Mouse (Mus musculus): Measurements from ENCODE around the gene Gm26897. TPM values are rescaled to one million over a fixed set of nuclear protein-coding genes. Genes with fewer than 3 reads are reported as not detected.
A peak's percentile ranks its signal among the peaks of the same experiment; 100 is the strongest.

Gm26897 gene
- total RNA-seq, 2 experiments from 2014 or later, result not detected

DNA sequence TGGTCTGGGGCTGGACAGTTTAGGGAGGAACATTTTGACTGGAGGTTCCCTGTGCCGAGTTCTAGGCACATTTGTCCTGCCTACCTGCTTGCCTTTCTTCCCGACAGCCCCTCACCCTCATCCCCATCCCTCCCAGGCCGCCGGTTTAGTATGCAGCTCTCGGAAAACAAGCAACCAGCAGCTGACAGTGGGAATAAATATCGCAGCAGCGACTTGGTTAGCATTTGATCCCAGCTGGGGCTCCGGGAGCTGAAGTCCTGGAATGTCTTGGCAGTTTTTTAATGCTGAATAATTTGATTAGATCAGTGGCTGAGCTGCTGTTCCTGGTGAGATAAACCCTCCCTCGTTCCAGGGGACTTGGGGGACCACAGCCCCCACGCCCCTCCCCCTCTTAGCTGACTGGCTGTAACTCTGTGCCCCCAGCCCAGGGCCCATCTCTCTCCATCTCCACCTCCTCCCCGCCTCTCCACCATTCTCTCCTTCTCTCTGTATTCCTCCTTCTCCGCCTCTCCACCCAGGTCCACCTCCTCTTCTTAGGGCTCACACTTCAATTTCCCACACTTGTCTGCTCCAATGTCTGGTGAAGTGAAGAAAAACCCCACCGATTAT lies 8.7 kb downstream of the Gm26897 start:
- DNase-seq (ENCODE audit: low spot score), result no peak
- intact Hi-C loops (cut with DNase I), result no loop called here

DNA sequence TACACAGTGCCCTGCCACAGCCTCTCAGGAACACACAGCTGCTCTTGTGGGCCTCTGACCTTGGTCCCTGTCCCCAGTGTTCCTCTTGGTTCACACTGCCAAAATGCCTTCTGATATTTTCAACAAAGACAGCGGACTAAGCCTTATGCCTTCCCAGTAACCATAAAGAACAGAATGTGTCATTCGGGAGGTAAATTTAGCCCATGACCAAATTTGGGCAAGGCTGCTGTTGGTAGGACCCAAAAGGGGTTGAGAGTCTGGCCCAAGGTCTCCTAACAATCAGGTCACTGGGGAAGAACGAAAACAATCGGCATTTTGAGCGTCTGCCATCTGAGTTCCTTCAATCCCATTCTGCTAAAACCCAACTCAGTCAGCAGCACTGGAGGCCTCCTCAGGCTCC lies 15.9 kb downstream of the Gm26897 start:
- intact Hi-C loops (cut with DNase I), result no loop called here
- DNase-seq (ENCODE audit: low spot score), result no peak

DNA sequence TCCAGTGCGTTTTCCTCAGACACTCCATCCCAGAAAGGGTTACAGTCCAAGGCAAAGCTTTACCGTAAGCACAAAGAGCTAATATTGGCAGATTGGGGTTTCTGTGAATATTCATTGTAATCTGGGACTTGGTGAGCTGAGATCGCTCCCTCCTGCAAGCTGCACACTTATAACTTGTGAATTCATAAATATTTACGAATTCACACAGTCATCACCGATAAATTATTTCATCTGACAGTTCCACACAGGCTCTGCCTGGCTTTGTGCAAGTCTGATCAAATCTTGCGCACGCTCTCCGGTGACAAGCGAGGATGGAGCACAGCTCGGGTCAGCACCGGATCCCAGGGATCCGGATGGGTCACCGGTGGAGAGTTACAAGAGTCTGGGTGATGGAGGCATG lies 16.4 kb downstream of the Gm26897 start:
- no peak for DNase-seq (ENCODE audit: low spot score)
- intact Hi-C loops (cut with DNase I), result no loop called here

DNA sequence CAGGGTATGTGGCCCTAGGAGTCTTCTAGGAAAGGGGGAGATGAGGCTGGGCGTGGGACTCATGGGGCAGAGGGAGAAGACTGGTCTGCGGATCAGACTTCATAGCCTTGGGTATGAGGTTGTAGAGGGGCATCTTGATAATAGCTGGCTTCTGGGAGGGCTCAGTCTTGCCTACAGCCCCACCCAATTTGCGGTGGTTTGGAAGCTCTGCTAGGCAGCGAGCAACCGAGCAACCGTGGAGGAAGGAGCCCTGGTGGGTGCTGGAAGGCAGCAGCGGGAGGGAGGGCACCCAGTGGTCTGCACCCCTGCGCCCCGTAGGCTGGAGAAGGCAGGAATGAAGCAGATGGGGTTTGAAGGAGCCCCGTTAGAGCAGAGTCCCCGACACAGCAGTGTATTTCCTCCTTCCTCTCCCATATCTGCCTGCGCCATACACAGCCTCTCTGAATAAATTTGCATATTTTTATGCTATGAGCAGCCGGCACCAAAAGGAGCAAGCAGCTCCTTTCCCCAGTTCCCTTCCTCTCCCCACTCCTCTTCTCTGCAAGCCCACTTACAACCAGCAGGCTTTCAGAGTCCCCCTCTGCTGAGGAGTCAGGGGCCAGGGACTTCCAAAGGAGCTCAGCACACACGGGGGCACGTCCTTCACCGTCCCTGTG lies 20.9 kb downstream of the Gm26897 start:
- intact Hi-C loops (cut with DNase I), result no loop called here
- no peak for DNase-seq (ENCODE audit: low spot score)

DNA sequence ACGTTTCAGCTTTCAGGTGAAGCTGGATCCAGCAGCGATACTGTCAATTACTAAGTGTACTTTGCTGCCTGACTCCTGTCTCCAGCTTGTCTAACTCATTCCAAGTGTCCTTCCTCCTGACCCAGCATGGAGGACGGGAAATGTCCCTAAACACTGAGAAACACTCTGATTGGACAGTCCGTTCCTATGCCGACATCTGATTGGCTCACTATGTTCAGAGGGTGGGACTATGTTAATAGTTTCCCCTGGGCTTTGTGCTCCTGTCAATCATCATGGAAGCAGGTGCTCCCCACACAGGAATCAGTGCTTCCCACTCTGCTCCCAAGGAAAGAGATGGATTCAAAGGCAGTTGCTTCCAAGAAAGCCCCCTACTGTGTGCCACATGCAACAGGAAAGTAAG lies 21.6 kb downstream of the Gm26897 start:
- intact Hi-C loops (cut with DNase I), result no loop called here
- DNase-seq (ENCODE audit: low spot score), result no peak

DNA sequence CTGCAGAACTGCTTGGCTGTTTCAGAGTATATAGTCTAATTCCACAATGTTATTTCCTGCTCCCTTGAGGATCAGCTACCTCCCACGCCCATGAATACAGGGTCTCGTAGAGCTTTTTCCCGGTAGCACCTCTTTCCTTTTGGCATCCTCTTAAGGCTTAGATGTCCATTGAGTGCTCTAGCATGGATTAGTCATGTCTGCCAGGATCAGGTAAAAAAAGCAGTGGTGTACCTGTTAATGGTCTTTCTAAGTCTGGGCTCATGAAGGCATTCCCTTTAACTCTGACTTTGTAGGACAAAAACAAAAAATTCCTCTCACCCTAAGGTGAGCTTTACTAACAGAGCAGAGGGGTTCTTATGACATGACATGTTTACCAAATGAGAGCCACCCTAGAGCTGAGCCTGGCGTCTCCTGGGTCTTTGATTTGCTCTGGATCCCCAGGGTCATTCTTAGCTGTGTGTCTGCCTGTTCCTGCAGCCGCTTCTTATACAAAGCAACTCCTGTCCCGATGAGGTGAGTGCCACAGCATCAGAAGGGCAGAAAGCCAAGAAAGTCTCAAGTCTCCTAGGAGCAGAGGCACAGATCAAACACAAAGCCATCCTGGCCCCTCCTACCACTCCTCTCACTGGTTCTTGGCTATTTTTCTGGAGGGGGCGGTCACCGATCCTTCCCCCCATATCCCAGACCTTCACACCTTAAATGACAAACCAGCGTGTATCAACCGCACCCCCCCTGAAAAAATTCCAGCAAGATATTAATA lies 27.2 kb downstream of the Gm26897 start:
- intact Hi-C loops (cut with DNase I), result no loop called here
- no peak for DNase-seq (ENCODE audit: low spot score)

DNA sequence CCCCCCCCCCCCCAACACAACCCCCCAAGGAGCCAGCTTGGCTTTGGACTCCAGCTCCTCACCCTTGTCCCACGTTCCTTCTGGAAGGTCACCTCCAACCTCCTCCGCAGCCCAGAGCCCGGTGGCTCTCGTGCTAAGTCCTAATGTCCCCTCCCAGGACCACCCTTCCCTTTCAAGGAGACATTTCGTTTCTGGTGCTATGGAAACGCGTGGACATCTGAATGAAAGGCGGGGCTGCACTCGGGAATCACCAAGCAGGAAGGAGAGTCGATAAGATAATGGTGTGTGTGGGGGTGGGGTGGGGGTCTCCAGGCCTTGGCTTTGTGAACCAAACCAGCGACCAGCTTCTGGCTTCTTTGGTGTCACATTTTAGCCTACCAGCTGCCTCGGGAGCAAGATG lies 27.9 kb downstream of the Gm26897 start:
- intact Hi-C loops (cut with DNase I), result no loop called here

DNA sequence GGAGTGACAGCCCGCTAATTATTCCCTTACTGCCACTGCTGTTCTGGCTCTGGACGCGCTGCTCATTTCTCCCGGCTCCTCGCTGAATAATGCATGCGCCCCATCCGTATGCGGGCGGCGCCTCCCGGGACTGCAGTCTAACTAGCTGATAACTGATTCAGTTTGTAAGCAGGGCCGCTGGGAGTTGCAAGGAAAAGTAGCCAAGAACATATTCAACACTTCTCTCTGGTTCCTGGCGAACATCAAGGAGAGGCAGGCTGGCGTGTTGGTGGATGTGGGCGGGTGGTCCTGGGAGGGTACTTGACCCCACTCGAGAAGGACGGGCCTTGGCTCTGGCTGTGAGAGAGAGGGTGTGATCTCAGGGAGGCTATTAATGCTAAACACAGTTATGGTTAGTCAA lies 28.4 kb downstream of the Gm26897 start:
- peak; percentile 64 for DNase-seq (ENCODE audit: low spot score)
- intact Hi-C loops (cut with DNase I), result no loop called here

More for the DNA sequence above, 27.9 kb downstream of the Gm26897 start:
- no peak for DNase-seq (ENCODE audit: low spot score)

DNA sequence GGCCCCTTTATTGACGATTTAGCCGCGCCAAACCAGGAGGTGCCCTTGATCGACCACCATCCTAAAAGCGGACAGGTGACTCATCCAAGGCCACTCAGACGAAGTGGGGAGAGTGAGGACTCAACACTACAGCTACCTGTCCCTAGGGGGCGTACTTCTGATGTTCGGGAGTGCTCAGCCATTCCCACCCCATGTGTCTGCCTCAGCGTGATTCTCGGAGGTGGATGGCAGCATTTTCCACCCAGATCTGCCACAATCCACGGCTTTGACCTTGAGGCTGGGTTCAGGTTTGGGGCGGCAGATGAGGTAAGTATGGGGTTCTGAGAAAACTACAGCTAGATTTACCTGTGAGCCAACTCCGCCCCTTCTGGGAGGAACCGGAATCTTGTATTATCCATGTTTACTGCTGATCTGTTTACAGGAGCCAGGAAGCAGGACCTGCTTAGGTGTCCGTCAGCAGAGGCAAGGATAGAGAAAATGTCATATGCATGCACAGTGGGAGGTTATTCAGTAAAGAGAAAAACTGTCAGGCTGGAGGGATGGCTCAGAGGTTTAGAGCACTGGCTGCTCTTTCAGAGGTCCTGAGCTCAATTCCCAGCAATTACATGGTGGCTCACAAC lies 32.1 kb downstream of the Gm26897 start:
- no peak for DNase-seq (ENCODE audit: low spot score)
- intact Hi-C loops (cut with DNase I), result no loop called here

DNA sequence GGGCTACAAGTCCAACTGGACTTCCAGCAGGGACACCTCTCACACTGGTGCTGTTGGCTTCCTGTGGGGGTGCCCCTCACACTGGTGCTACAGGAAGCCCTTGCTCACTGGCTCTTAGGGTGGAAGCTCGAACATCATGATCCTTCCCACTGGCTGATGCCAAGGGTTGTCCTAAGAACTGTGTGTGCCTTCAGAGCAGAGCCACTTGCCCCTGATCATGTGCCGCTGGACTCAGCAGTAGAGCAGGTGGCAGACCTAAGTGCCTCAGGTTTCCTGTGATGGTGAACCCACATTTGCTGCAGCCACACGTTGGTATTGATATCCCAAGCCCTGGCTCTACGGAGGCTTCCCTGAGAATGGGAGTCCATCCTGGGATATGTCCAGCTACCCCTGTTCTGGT lies 33.0 kb downstream of the Gm26897 start:
- intact Hi-C loops (cut with DNase I), result no loop called here
- DNase-seq (ENCODE audit: low spot score), result no peak

DNA sequence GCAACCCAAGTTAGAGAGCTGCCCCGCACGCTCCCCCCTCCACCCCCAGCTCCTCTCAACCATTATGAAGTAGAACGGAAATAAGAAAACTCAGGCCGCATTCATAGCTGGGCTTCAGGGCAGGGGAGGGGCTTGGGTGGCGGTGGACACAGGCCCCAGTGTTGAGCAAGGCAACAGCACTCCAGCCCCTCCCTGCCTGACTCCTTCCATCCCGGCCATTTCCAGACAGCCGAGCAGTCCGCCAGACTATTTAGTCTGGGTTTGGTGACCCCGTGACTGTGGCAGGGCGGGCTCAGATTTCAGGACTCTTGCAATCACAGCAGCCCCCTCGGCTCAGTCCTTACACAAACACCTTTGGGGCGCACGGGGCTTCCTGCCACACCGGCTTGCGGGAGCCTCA lies 36.5 kb downstream of the Gm26897 start:
- peak; percentile 63 for DNase-seq (ENCODE audit: low spot score)
- intact Hi-C loops (cut with DNase I), result no loop called here

DNA sequence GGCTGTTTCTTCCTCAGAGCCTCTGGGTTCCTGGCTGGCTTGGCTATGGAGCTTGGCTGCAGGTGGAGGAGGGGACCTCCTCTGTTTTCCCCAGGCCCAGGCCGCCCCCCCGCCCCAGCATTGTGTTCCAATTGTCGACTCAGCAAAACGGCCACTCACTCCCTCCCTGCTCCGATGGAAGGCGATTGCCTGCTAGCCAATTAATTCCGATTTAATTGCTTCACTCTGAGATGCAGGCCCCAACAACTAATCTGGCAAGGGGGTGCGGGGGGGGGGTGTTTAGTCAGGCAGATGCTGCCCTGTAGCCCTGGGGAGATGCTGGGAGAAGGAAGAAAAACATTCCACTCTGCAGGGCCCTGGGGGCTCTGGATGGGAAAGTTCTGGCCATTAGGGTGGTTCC lies 38.4 kb downstream of the Gm26897 start:
- no peak for DNase-seq (ENCODE audit: low spot score)
- intact Hi-C loops (cut with DNase I), result no loop called here

DNA sequence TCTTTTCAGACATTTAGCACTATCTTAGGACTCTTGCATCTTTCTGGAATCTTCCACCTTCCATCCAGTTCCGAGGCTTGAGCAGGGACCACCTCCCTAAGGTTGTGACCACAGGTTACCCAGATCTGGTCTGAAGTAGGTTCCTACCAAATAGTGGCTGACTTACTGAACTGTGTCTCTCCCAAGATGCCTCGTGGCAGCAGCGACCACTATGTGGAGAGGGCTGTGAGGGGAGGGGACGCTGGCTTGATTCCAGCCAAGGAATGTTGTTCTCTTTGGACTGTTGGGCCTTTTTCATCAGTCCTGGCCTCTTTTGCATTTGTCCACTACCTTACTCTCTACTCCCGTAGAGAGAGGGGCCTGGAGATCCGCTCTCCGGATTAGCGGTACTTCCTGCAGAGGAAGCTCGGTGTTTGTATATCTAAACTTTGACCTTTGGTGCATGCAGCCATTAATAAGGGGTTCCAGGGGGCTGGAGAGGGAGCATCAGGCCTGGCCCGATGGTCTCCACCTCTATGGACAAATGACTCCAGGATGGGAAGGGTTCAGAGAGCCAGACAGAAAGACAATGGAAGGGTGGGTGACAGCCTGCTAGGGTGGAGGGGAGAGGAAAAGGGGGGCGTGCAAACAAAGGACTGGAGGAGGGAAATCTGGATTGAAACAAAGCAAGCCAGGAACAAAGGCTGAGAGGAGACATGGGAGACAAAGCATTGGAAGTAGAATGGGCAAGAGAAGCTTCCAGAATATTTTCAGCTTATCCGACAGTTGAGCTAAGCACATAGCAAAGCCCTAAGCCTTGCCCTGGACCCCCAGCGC lies 39.1 kb downstream of the Gm26897 start:
- DNase-seq (ENCODE audit: low spot score), result no peak
- intact Hi-C loops (cut with DNase I), result no loop called here

DNA sequence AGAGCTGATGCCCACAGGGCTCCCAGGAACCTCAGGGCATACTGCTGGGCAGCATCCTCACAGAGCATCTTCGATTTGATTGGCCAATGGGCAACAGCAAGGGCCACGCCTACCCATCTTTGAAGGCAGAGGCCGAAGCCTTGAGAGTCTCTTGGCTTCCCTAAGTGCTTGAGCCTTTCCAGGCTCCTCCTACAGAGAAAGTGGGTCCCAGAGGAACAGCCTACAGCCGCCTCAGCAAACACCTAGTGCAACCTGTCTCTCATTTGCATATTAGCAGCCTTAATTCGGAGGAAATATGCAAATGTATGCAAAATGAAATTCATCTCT lies 39.6 kb downstream of the Gm26897 start:
- intact Hi-C loops (cut with DNase I), result no loop called here
- DNase-seq (ENCODE audit: low spot score), result no peak

DNA sequence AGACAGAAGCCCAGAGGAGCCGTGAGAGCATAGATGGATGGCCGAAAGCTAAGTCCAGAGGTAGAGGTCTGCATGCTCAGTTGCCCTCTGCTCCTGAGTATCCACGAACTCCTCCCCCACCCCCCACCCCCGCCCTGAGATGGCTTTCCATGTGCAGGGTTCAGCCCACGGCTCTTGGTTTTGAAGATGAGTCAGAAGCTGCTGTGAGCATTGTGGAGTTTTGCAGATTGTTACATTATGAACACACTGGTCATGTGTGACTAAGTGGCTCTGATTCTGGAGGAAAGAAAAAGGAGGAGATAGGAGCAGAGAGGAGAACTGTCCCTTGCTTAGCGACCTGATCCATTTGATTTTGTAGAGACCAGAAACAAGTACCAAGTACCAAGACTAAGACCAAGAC lies 42.5 kb downstream of the Gm26897 start:
- intact Hi-C loops (cut with DNase I), result no loop called here
- DNase-seq (ENCODE audit: low spot score), result no peak

DNA sequence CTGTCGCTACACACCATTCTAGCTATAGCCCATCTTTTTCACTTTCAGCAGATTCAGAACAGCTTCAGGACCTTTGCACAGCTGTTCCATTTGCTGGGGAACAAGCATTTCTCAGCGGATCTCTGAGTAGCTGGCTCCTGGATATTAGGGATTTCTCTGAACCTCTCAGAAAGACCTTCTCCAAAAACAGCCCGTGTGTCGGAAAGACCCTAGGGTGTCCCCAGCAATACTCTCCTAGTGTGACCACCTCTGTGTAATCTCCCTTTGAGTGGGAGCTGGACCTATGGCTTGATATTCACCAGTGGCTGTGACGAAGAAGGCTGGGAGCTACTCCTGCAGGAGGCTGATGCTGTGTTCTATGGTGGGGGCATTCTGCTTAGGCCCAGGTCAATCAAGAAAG lies 44.4 kb downstream of the Gm26897 start:
- DNase-seq (ENCODE audit: low spot score), result no peak
- intact Hi-C loops (cut with DNase I), result no loop called here

DNA sequence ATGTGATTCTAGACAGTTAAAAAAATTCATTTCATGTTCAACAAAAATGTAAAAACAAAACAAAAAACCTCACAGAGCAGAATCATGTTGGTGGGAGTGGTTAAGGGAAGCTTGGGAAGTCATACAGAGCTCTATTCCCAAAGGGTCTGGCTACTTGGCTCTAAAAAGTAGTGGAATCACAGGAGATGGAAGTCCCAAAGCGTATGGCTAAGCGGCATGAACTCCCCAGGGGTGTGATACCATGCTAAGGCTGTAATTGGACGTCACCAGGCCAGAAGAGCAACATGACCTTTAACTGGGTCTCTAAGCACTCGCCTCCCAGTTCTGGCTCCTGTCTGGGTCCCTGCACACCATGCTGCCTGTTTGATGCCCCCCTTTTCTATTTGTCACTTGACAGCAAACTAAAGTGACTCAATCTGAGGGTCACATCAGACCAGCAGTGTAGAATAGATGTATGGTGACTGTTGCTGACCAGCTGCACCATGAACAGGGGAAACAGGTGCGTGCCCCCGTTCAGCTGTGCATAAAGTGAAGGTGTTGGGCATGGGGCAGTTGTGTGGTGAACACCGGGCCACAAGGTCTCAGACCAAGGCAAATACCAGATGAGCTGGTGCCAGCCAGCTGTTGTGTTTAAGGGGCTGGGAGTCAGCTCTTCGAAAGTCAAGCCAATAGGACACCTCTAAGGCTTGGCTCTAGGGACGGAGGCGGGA lies 46.2 kb downstream of the Gm26897 start:
- no peak for DNase-seq (ENCODE audit: low spot score)
- intact Hi-C loops (cut with DNase I), result no loop called here

All from heart, postnatal 25 days (tissue).